Mouse (Mus musculus) granulocyte monocyte progenitor cell, adult 5-6 weeks (primary cell): ENCODE data around the gene Stk38. TPM values are rescaled to one million over a fixed set of nuclear protein-coding genes. Genes with fewer than 3 reads are reported as not detected.
A peak's percentile ranks its signal among the peaks of the same experiment; 100 is the strongest.

ENCODE experiments used
- ATAC-seq: replicated peaks from 2 replicates; pipeline ENCODE4 v1.8.0; 2016; ENCODE audit warnings: mild to moderate bottlenecking, moderate TSS enrichment, inconsistent platforms; ENCODE audit not compliant: poor library complexity, severe bottlenecking
- total RNA-seq, 2 experiments: library from RNA; stranded (forward) in 1 of 2; stranded (reverse) in 1 of 2; fragments of 200-712, 200-1000 nt in 1 of 2; fragments of >200 nt in 1 of 2; fragmentation: Nextera tagmentation in 1 of 2; gene quantifications; 2 replicates each; pipeline ENCODE4 v1.2.3; 2014 to 2017

Gene Stk38
- total RNA-seq, 2 experiments from 2014 or later, result 58.2 to 116 TPM

DNA sequence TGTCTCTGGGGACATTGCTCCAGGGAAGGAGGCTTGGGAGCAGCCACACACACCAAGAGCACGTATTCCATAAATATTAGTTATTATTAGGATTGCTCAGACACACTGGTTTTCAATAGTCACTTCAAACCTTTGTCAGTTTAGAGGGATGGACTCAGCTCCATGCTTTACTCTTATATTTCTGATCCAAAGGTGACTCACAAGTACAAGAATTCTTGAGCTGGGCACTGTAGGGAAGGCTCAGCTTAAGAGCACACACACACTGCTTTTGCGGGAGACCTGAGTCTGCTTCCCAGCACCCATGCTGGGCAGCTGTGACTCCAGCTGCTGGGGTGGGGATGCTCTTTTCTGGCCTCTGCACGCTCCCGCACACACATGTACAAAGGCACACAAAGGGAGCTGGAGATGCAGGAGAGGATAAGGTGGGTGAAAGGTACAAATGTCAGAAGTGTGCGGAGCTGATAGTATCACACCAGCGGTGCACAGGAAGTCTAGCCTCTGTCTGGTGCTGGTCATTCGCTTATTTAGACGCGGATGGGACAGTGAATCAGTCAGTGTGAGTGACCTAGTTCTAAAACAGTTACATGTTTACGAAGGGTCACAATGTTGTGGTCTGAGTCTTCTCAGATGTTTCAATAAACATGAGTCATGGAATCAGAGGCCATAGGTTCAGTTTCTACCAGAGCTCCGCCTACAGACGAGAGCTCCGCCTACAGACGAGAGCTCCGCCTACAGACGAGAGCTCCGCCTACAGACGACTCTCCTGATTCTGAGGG is 76.2 kb downstream of the Stk38 start:
- no peak for ATAC-seq

DNA sequence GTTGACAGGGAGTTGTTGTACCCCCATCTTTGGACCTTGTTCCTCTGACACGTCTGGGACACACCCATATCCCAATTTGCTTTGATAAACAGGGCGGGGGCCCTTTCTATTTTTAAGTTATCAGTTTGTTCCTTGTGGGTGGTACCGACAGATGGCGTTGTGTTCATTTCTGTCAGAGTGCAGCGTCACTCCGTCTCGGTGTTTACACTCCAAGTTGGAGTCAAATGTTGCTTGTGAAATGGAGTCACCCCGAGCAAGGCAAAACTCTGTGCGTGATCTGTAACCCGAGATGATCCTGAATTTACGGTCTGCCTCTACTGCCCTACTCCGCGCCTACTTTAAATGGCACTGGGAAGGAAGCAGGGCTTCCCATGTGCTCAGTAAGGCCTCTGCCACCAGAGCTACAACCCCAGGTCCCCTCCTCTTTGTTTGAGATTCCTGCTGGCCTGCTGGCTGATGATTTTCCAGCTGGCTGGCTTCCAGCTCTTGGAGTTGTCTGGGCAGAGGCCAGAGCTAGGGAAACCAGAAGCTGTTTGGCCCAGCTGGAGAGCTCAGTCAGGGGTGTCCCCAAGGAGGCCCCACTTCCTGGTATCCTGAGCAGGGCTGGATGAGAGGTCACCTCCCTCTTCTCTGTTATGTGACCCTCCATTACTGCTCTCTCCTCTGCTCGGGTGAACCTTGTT is 77.3 kb downstream of the Stk38 start:
- ATAC-seq, result peak; percentile 66

DNA sequence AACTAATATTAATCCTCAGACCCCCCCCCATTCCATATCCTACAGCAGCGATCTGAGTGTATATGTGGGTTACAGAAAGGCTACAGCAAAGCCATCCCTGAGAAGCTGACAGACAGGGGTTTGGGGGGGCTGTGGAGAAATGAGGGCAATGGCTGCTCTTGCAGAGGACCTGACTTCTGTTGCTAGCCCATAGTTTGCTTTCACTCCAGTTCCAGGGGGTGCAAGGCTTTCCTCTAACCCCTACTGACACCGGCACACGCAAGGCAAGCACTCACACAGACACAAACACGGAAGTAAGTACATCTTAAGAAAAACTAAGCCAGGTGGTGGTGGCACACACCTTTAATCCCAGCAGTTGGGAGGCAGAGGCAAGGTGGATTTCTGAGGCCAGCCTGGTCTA is 78.4 kb downstream of the Stk38 start:
- ATAC-seq, result no peak

DNA sequence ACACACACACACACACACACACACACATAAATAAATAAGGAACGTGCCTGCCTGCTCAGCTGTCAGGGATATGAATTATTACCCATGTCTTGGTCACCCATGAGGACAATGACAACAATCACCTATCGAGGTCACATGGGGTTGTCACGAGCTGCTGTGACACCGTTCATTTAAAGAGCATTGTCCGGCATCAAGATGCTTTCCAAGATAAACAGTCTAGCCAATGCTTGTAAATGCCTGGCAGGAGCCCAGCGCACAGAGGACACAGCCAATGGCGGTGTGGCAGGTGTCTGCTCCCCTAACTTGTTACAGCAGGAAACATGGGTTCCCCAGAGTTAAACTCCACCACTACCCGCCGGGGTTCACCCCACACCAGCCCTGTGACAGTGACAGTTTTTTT is 79.8 kb downstream of the Stk38 start:
- ATAC-seq, result no peak

DNA sequence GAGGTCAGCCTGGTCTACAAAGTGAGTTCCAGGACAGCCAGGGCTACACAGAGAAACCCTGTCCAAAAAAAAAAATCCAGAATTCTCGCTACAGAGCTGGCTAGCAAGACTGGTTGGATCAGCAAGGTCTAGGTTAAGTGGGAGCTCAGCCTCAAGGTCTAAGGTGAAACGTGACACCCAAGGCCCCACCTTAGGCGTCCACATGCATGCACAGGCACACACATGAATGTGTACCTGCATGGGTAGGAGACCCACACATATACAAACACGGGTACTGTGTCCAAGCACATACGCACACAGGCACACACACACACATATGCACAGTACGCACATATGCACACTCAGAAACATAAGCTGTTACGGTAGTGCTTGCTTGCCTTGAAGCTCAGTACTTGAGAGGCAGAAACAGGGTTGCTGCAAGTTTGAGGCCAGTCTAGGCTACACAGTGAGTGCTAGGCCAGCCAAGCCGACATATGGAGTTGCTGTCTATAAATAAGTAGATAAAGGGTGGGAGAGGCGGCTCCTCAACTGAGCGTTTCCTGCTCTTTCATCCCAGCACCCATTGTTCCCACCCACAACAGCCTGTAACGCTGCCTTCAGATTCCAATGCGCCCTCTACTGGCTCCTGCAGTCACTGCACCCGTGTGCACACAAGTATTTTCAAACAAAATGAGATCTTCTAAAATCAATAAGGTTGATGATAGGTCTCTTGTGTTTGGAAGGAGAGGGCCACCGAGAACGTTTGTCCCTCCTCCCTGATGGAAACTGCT is 80.7 kb downstream of the Stk38 start:
- ATAC-seq, result peak; percentile 33; the same call in 1 of the 2 replicates

DNA sequence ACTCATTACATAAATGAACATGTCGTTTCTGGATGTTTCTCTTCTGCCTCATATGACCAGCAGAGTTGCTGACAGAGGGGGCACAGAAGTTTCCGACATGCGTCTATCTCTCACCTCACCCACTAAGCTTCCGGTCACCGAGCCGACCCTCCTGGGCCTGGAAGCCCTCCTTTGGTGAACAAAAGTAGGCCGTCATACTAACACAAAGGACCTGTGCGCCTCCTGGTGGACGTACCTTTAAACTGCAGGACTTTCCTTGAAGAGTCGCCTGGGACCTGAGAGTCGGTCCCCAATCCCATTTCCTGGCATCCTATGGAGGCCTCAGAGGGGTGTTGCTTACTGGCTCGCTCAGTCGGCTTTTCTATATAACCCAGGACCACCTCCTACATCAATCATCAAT is 81.4 kb downstream of the Stk38 start:
- peak; percentile 57 for ATAC-seq

DNA sequence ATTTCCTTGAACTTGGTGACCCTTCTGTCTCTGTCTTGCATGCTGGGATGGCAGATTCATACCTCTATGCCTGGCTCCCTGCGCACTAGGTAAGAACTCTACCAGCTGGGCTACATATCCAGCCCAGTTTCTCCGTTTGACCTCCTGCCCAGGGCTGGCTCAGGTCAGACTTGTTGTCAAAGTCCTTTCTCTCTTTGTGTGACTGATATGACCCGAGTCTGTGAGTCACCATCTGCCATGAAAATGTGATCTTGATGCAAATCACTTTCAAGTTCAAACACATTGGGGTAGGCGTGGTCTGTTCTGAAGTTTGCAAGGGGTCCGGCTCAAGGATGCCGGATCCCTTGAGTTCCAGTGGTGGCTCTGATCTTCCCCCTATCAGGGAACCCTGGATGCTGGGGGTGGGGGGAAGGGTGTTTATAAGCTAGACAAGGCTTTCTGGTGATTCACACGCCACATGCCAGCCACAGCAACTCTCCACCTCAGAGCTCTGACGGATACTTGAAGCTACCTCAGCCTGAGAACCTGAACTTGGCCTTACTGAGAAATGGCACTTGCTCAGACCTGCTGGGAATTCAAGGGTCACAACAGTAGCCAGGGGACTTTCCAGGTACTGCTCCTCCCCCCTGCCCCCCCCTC is 82.7 kb downstream of the Stk38 start:
- no peak for ATAC-seq

DNA sequence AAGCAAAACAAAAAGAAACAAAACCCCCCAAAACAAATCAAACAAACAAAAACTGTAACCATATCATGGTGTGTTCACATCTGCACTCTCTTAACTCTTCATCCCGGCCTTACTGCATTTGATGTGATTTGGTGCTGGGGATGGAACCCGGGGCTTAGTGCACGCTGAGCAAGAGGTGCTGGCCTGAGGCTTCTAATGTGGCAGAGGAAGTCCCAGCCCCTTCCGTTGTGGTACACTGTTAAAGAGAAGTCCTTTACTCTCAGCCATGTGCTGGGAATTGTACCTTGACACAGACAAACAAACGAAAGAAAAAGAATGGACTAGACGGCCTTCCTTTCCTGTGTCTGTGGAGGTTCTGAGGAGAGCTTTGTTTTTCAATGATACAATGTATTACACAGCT is 85.7 kb downstream of the Stk38 start:
- ATAC-seq, result peak; percentile 60

DNA sequence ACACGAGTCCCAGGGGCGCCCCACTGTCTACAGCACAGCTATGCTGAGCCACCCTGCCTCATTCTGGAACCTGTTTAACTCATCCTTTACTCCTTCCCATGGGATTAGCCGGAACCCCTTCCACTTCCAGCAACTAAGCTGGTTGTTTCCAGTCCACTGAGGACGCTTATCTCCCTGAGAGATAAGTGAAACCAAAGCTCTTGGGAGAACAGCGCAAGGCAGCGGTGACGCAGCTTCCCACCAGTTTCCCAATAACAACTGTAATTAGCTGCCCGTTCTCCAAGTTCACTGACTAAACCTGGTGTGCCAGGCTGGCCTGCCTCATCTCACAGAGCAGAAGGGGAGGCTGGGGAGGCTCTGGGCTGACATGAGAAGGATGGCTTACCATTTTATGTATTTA is 86.7 kb downstream of the Stk38 start:
- peak; percentile 77 for ATAC-seq

Other genes starting within 250 kb of the Stk38 start
- gene Mapk13, start 238.7 kb downstream of the Stk38 start, total RNA-seq (2014; fragmentation: Nextera tagmentation), result 1.8 and 2.0 TPM in 2 replicates
- 0.88 and 3.4 TPM in 2 replicates for gene Mapk13, start 238.7 kb downstream of the Stk38 start, total RNA-seq (2017)
- gene Brpf3, start 206.9 kb downstream of the Stk38 start, total RNA-seq (2014; fragmentation: Nextera tagmentation), result 30.4 and 39.0 TPM in 2 replicates
- 2.8 and 15.2 TPM in 2 replicates for gene Brpf3, start 206.9 kb downstream of the Stk38 start, total RNA-seq (2017)
- not detected in 2 replicates for gene Pnpla1, start 149.6 kb downstream of the Stk38 start, total RNA-seq (2014; fragmentation: Nextera tagmentation)
- gene Pnpla1, start 149.6 kb downstream of the Stk38 start, total RNA-seq (2017), result under 0.01 and 0.13 TPM in 2 replicates
- gene 4930539E08Rik, start 92.7 kb downstream of the Stk38 start, total RNA-seq (2014; fragmentation: Nextera tagmentation), result 1.8 and 2.6 TPM in 2 replicates
- gene 4930539E08Rik, start 92.7 kb downstream of the Stk38 start, total RNA-seq (2017), result 1.2 and 1.5 TPM in 2 replicates
- gene Pxt1, start 64.2 kb downstream of the Stk38 start, total RNA-seq (2014; fragmentation: Nextera tagmentation), result not detected in 2 replicates
- not detected in 2 replicates for gene Pxt1, start 64.2 kb downstream of the Stk38 start, total RNA-seq (2017)
- gene Kctd20, start 56.0 kb downstream of the Stk38 start, total RNA-seq (2014; fragmentation: Nextera tagmentation), result 99.8 and 132 TPM in 2 replicates
- gene Kctd20, start 56.0 kb downstream of the Stk38 start, total RNA-seq (2017), result 146 and 162 TPM in 2 replicates
- gene Srsf3, start 24.6 kb upstream of the Stk38 start, total RNA-seq (2014; fragmentation: Nextera tagmentation), result 474 and 486 TPM in 2 replicates
- 734 and 859 TPM in 2 replicates for gene Srsf3, start 24.6 kb upstream of the Stk38 start, total RNA-seq (2017)
- gene Cdkn1a, start 83.0 kb upstream of the Stk38 start, total RNA-seq (2014; fragmentation: Nextera tagmentation), result 8.2 and 9.8 TPM in 2 replicates
- gene Cdkn1a, start 83.0 kb upstream of the Stk38 start, total RNA-seq (2017), result 1.3 and 3.2 TPM in 2 replicates
- gene Rab44, start 106.2 kb upstream of the Stk38 start, total RNA-seq (2014; fragmentation: Nextera tagmentation), result 318 and 350 TPM in 2 replicates
- gene Rab44, start 106.2 kb upstream of the Stk38 start, total RNA-seq (2017), result 315 and 369 TPM in 2 replicates
- gene Cpne5, start 230.2 kb upstream of the Stk38 start, total RNA-seq (2014; fragmentation: Nextera tagmentation), result 5.9 and 6.3 TPM in 2 replicates
- 1.7 and 14.3 TPM in 2 replicates for gene Cpne5, start 230.2 kb upstream of the Stk38 start, total RNA-seq (2017)